Mouse (Mus musculus): ENCODE measurements around the gene Atp6v0e2. TPM values are rescaled to one million over a fixed set of nuclear protein-coding genes. Genes with fewer than 3 reads are reported as not detected.

The Atp6v0e2 gene
- total RNA-seq, 2 experiments from 2014 or later = 38.5 to 46.1 TPM

GRCm38 (mm10) chr6:48572014-48572413 is 34.6 kb downstream of the Atp6v0e2 start:
- DNase-seq (ENCODE audit: low spot score) = no peak

- DNase-seq (ENCODE audit: low spot score) = peak; percentile 71
Observed at GRCm38 (mm10) chr6:48572572-48573061, 35.2 kb downstream of the Atp6v0e2 start, which contains the start of gene Rarres2. TSS of gene Rarres2 (minus strand) at chr6:48572789.

- no peak for DNase-seq (ENCODE audit: low spot score)
Observed at GRCm38 (mm10) chr6:48573280-48573679, 35.9 kb downstream of the Atp6v0e2 start.

- DNase-seq (ENCODE audit: low spot score) = no peak
Observed at GRCm38 (mm10) chr6:48573981-48574380, 36.6 kb downstream of the Atp6v0e2 start.

GRCm38 (mm10) chr6:48578736-48579135 is 41.3 kb downstream of the Atp6v0e2 start:
- no peak for DNase-seq (ENCODE audit: low spot score)

GRCm38 (mm10) chr6:48579215-48579648 is 41.8 kb downstream of the Atp6v0e2 start:
- peak; percentile 28 for DNase-seq (ENCODE audit: low spot score)

- DNase-seq (ENCODE audit: low spot score) = no peak
Observed at GRCm38 (mm10) chr6:48581257-48581656, 43.8 kb downstream of the Atp6v0e2 start.

GRCm38 (mm10) chr6:48582037-48582436 is 44.6 kb downstream of the Atp6v0e2 start:
- DNase-seq (ENCODE audit: low spot score) = peak; percentile 55

- DNase-seq (ENCODE audit: low spot score) = no peak
Observed at GRCm38 (mm10) chr6:48589194-48589750, 51.9 kb downstream of the Atp6v0e2 start, which contains the start of gene Gm45021. TSS of gene Gm45021 (plus strand) at chr6:48589610.

Other genes starting within 250 kb of the Atp6v0e2 start
- gene Krba1, start 142.0 kb upstream of the Atp6v0e2 start, total RNA-seq (2021) = 10 to 100 TPM; 15.9 to 18.3 TPM
- 10 to 100 TPM; 50.1 to 57.1 TPM for gene Zfp467, start 91.8 kb upstream of the Atp6v0e2 start, total RNA-seq (2021)
- gene Sspo, start 89.4 kb upstream of the Atp6v0e2 start, total RNA-seq (2021) = under 1 TPM; 0.19 to 0.71 TPM
- 10 to 100 TPM; 21.1 to 25.5 TPM for gene Lrrc61, start 17.2 kb downstream of the Atp6v0e2 start, total RNA-seq (2021)
- gene Rarres2, start 35.2 kb downstream of the Atp6v0e2 start, total RNA-seq (2021) = 10 to 100 TPM; 14.6 to 24.8 TPM
- not detected for gene Gm45021, start 52.0 kb downstream of the Atp6v0e2 start, total RNA-seq (2021)
- 10 to 100 TPM; 30.6 to 31.9 TPM for gene Repin1, start 56.3 kb downstream of the Atp6v0e2 start, total RNA-seq (2021)
- not detected for gene Gm44965, start 56.3 kb downstream of the Atp6v0e2 start, total RNA-seq (2021)
- gene Zfp775, start 64.4 kb downstream of the Atp6v0e2 start, total RNA-seq (2021) = 1 to 10 TPM; 8.8 TPM
- under 1 TPM; 0.76 to 0.78 TPM for gene AI854703, start 89.1 kb downstream of the Atp6v0e2 start, total RNA-seq (2021)
- gene Gimap8, start 109.6 kb downstream of the Atp6v0e2 start, total RNA-seq (2021) = 1 to 10 TPM; 1.3 to 2.5 TPM
- gene Gimap9, start 138.5 kb downstream of the Atp6v0e2 start, total RNA-seq (2021) = 1 to 10 TPM in 1 of 2 experiments, under 1 TPM in 1; 0.59 to 1.2 TPM
- 1 to 10 TPM; 2.4 to 5.8 TPM for gene Gimap4, start 146.9 kb downstream of the Atp6v0e2 start, total RNA-seq (2021)
- 10 to 100 TPM in 1 of 2 experiments, 1 to 10 TPM in 1; 7.9 to 12.6 TPM for gene Gimap6, start 170.6 kb downstream of the Atp6v0e2 start, total RNA-seq (2021)
- gene Gm28053, start 181.0 kb downstream of the Atp6v0e2 start, total RNA-seq (2021) = 1 to 10 TPM in 1 of 2 experiments, not detected in 1; 2.7 TPM
- gene Gimap7, start 181.0 kb downstream of the Atp6v0e2 start, total RNA-seq (2021) = not detected
- 1 to 10 TPM; 1.5 to 2.4 TPM for gene Gimap1, start 201.4 kb downstream of the Atp6v0e2 start, total RNA-seq (2021)
- 1 to 10 TPM in 1 of 2 experiments, under 1 TPM in 1; 0.57 to 1.0 TPM for gene Gimap5, start 208.6 kb downstream of the Atp6v0e2 start, total RNA-seq (2021)
- under 1 TPM; 0.09 to 0.28 TPM for gene Gimap3, start 233.2 kb downstream of the Atp6v0e2 start, total RNA-seq (2021)

Measured in gastrocnemius, adult 18-20 months (tissue).